Comparison of ENCODE assay signal across 8 mouse cellular contexts in genomic region chr8:104339983-104340232, GRCm38 (mm10). TPM values are rescaled to one million over a fixed set of nuclear protein-coding genes. Genes with fewer than 3 reads are reported as not detected.
A peak's percentile ranks its signal among the peaks of the same experiment; 100 is the strongest.
DNase-seq lines count a peak whose midpoint lies in the region; ATAC-seq and TF ChIP-seq lines count a peak whose summit lies in the region.

No protein-coding gene starts in this region.

- no peaks in the 10 kb centered on the region; the same call in 1 of the 2 replicates for H3K9me3 ChIP-seq in kidney, embryonic 16.5 days (ENCODE audit: low read length)
- H3K9me3 ChIP-seq in hindbrain, embryonic 13.5 days = no peaks in the 10 kb centered on the region
- no peaks in the 10 kb centered on the region for H3K9me3 ChIP-seq in midbrain, embryonic 13.5 days

- H3K36me3 ChIP-seq in kidney, embryonic 16.5 days (ENCODE audit: insufficient read depth, low read length) = 0 out of 2 replicates have a peak, but pooled peaks cover 9% of the 10 kb centered on the region
- H3K36me3 ChIP-seq in hindbrain, embryonic 13.5 days = no peaks in the 10 kb centered on the region
- no peaks in the 10 kb centered on the region for H3K36me3 ChIP-seq in midbrain, embryonic 13.5 days

- peak; percentile 10 for ATAC-seq in kidney, embryonic 16.5 days (ENCODE audit: low FRiP score, low TSS enrichment)
- no peak; the same call in none of the 2 replicates for ATAC-seq in hindbrain, embryonic 13.5 days (ENCODE audit: low FRiP score)
- peak; percentile 24 for ATAC-seq in midbrain, embryonic 13.5 days

- H3K27me3 ChIP-seq in kidney, embryonic 16.5 days (ENCODE audit: insufficient read depth, low read length) = no peaks in the 10 kb centered on the region
- H3K27me3 ChIP-seq in hindbrain, embryonic 13.5 days = no peaks in the 10 kb centered on the region
- H3K27me3 ChIP-seq in midbrain, embryonic 13.5 days = no peaks in the 10 kb centered on the region

- 0% methylated on average over 6 of the region's 6 CpGs for WGBS in kidney, embryonic 16.5 days
- under 1% methylated on average over 6 of the region's 6 CpGs for WGBS in hindbrain, embryonic 13.5 days
- WGBS in midbrain, embryonic 13.5 days = 3% methylated on average over 6 of the region's 6 CpGs

- no peak for TF ChIP-seq CTCF in cortical plate, adult 2 months (IDR thresholded peaks at IDR 0.05; ENCODE audit: extremely low read depth, insufficient read depth, low read length)

- TF ChIP-seq POLR2A in cortical plate, adult 2 months (IDR thresholded peaks at IDR 0.05; ENCODE audit: extremely low read depth, insufficient read depth, low read length) = no peak

- H3K4me3 ChIP-seq in kidney, embryonic 16.5 days (ENCODE audit: low read length) = peak overlapping the region; percentile 75
- H3K4me3 ChIP-seq in cortical plate, adult 2 months (ENCODE audit: insufficient read depth, low read length) = peak overlapping the region; percentile 45
- peak overlapping the region; percentile 57 for H3K4me3 ChIP-seq in hindbrain, embryonic 13.5 days
- peak overlapping the region; percentile 61 for H3K4me3 ChIP-seq in midbrain, embryonic 13.5 days (replicated peaks)

- H3K4me2 ChIP-seq in kidney, embryonic 16.5 days (replicated peaks; ENCODE audit: low read depth, low read length) = peak overlapping the region; percentile 78
- H3K4me2 ChIP-seq in hindbrain, embryonic 13.5 days = peak overlapping the region; percentile 86
- peak overlapping the region; percentile 84 for H3K4me2 ChIP-seq in midbrain, embryonic 13.5 days (replicated peaks)

- no peak for DNase-seq in kidney, postnatal 14 days
- no peak for DNase-seq in B cell, adult 2 months
- no peak for DNase-seq in cerebellum, adult 11 months
- DNase-seq in ovary, postnatal 36 days (ENCODE audit: low spot score) = no peak

- peaks cover 18% of the 10 kb centered on the region for H3K4me1 ChIP-seq in kidney, embryonic 16.5 days (ENCODE audit: insufficient read depth, low read length)
- H3K4me1 ChIP-seq in cortical plate, adult 2 months (ENCODE audit: control insufficient read depth, insufficient read depth, low read length) = no peaks in the 10 kb centered on the region
- peaks cover 19% of the 10 kb centered on the region for H3K4me1 ChIP-seq in hindbrain, embryonic 13.5 days (replicated peaks)
- H3K4me1 ChIP-seq in midbrain, embryonic 13.5 days (replicated peaks) = peaks cover 19% of the 10 kb centered on the region

- peak overlapping the region; percentile 88 for H3K9ac ChIP-seq in kidney, embryonic 16.5 days (replicated peaks; ENCODE audit: low read length)
- H3K9ac ChIP-seq in hindbrain, embryonic 13.5 days = peak overlapping the region; percentile 77
- peak overlapping the region; percentile 77 for H3K9ac ChIP-seq in midbrain, embryonic 13.5 days (replicated peaks)

- H3K27ac ChIP-seq in kidney, embryonic 16.5 days (ENCODE audit: low read length) = peak overlapping the region; percentile 43
- no peak overlapping the region for H3K27ac ChIP-seq in cortical plate, adult 2 months (ENCODE audit: insufficient read depth, low read length)
- 0 out of 2 replicates have a peak overlapping the region, but pooled peaks have one; percentile 58 for H3K27ac ChIP-seq in hindbrain, embryonic 13.5 days
- no peak overlapping the region for H3K27ac ChIP-seq in midbrain, embryonic 13.5 days

RNA-seq across cellular contexts. Expression of gene Cmtm3, which starts 0.7 kb away (rescaled TPM):
- polyA plus RNA-seq in kidney, embryonic 16.5 days (2015; fragmentation: Nextera tagmentation; extraction: Ambion mirVana) = 172 and 174 TPM in 2 replicates
- 19.8 and 20.4 TPM in 2 replicates for polyA plus RNA-seq in cortical plate, adult 2 months (2012; rRNA removed)
- polyA plus RNA-seq in hindbrain, embryonic 13.5 days (2015; fragmentation: Nextera tagmentation; extraction: Ambion mirVana) = 45.4 and 47.3 TPM in 2 replicates
- polyA plus RNA-seq in midbrain, embryonic 13.5 days (2015; fragmentation: Nextera tagmentation; extraction: Ambion mirVana) = 31.4 and 34.9 TPM in 2 replicates

RNA-seq across cellular contexts. Expression of gene Cmtm2b, which starts 17.9 kb away (rescaled TPM):
- polyA plus RNA-seq in kidney, embryonic 16.5 days (2015; fragmentation: Nextera tagmentation; extraction: Ambion mirVana) = not detected in 2 replicates
- polyA plus RNA-seq in cortical plate, adult 2 months (2012; rRNA removed) = not detected in 2 replicates
- polyA plus RNA-seq in hindbrain, embryonic 13.5 days (2015; fragmentation: Nextera tagmentation; extraction: Ambion mirVana) = not detected in 2 replicates
- not detected in 2 replicates for polyA plus RNA-seq in midbrain, embryonic 13.5 days (2015; fragmentation: Nextera tagmentation; extraction: Ambion mirVana)

RNA-seq across cellular contexts. Expression of gene Gm11020, which starts 18.5 kb away (rescaled TPM):
- not detected in 2 replicates for polyA plus RNA-seq in kidney, embryonic 16.5 days (2015; fragmentation: Nextera tagmentation; extraction: Ambion mirVana)
- not detected in 2 replicates for polyA plus RNA-seq in cortical plate, adult 2 months (2012; rRNA removed)
- not detected in 2 replicates for polyA plus RNA-seq in hindbrain, embryonic 13.5 days (2015; fragmentation: Nextera tagmentation; extraction: Ambion mirVana)
- polyA plus RNA-seq in midbrain, embryonic 13.5 days (2015; fragmentation: Nextera tagmentation; extraction: Ambion mirVana) = not detected in 2 replicates

RNA-seq across cellular contexts. Expression of gene Cmtm1, which starts 30.0 kb away (rescaled TPM):
- polyA plus RNA-seq in kidney, embryonic 16.5 days (2015; fragmentation: Nextera tagmentation; extraction: Ambion mirVana) = not detected in 2 replicates
- not detected in 2 replicates for polyA plus RNA-seq in cortical plate, adult 2 months (2012; rRNA removed)
- not detected in 2 replicates for polyA plus RNA-seq in hindbrain, embryonic 13.5 days (2015; fragmentation: Nextera tagmentation; extraction: Ambion mirVana)
- polyA plus RNA-seq in midbrain, embryonic 13.5 days (2015; fragmentation: Nextera tagmentation; extraction: Ambion mirVana) = not detected in 2 replicates

RNA-seq across cellular contexts. Expression of gene Gm45711, which starts 30.0 kb away (rescaled TPM):
- polyA plus RNA-seq in kidney, embryonic 16.5 days (2015; fragmentation: Nextera tagmentation; extraction: Ambion mirVana) = not detected in 2 replicates
- not detected in 2 replicates for polyA plus RNA-seq in cortical plate, adult 2 months (2012; rRNA removed)
- polyA plus RNA-seq in hindbrain, embryonic 13.5 days (2015; fragmentation: Nextera tagmentation; extraction: Ambion mirVana) = not detected in 2 replicates
- not detected in 2 replicates for polyA plus RNA-seq in midbrain, embryonic 13.5 days (2015; fragmentation: Nextera tagmentation; extraction: Ambion mirVana)

Comparison
In these comparisons a context has a peak if more than half of its experiments do, and no peak if none do; other contexts are left out.
1. H3K27ac ChIP-seq: peak in kidney, embryonic 16.5 days (single experiment) and hindbrain, embryonic 13.5 days (single experiment); none in cortical plate, adult 2 months (single experiment) and midbrain, embryonic 13.5 days (single experiment).
2. Peak in every context shown above with its lines, with median percentiles within 50 percentile points of each other: H3K4me2 ChIP-seq, H3K4me3 ChIP-seq and H3K9ac ChIP-seq.